Mouse (Mus musculus) G1E (cell line): ENCODE results near the gene Rbm47. TPM values are rescaled to one million over a fixed set of nuclear protein-coding genes. Genes with fewer than 3 reads are reported as not detected.

Experiments
- ATAC-seq: 2 replicates; pipeline ENCODE4 v1.8.0; 2016; ENCODE audit warnings: mild to moderate bottlenecking; ENCODE audit not compliant: insufficient number of reproducible peaks, poor library complexity, low FRiP score, severe bottlenecking; ENCODE audit errors: extremely low read depth
- DNase-seq: peaks from one replicate; pipeline ENCODE4 v3.0.0; 2012; ENCODE audit warnings: low spot score
- H3K27me3 ChIP-seq: 2 replicates; pipeline ENCODE4 v1.6.1; 2012; ENCODE audit warnings: mild to moderate bottlenecking, low read length, inconsistent platforms; ENCODE audit not compliant: insufficient read depth
- H3K36me3 ChIP-seq: replicated peaks from 2 replicates; pipeline ENCODE3; 2012; ENCODE audit warnings: mild to moderate bottlenecking, inconsistent platforms
- H3K4me1 ChIP-seq: 2 replicates; pipeline ENCODE4 v1.6.1; 2012; ENCODE audit warnings: low read depth, low read length, inconsistent platforms, mixed read lengths; ENCODE audit not compliant: insufficient read depth
- H3K4me3 ChIP-seq: 2 replicates; pipeline ENCODE4 v1.5.1; 2012; ENCODE audit warnings: low read depth, mild to moderate bottlenecking, inconsistent platforms, low read length, moderate library complexity, mixed read lengths
- H3K9me3 ChIP-seq: replicated peaks from 2 replicates; pipeline ENCODE4 v1.6.1; 2012; ENCODE audit warnings: inconsistent platforms
- CTCF ChIP-seq: IDR thresholded peaks from 2 replicates; pipeline ENCODE4 v1.5.1; 2012; ENCODE audit warnings: low read depth, low read length, inconsistent platforms, mixed read lengths
- GATA1 ChIP-seq: IDR thresholded peaks from 2 replicates; pipeline ENCODE4 v1.6.1; 2012; ENCODE audit warnings: borderline replicate concordance, low read length, inconsistent platforms, mixed read lengths
- GATA2 ChIP-seq: IDR thresholded peaks from 2 replicates; pipeline ENCODE4 v1.6.1; 2012; ENCODE audit warnings: low read depth, low read length, inconsistent platforms, borderline replicate concordance
- POLR2AphosphoS5 ChIP-seq: IDR thresholded peaks from 2 replicates; pipeline ENCODE4 v1.6.1; 2012; ENCODE audit warnings: low read depth, low read length, inconsistent platforms; ENCODE audit not compliant: insufficient replicate concordance
- TAL1 ChIP-seq: conservative IDR thresholded peaks from 2 replicates; pipeline ENCODE4 v1.6.1; 2012; ENCODE audit warnings: low read depth, low read length, inconsistent platforms, mixed read lengths
- polyA plus RNA-seq: library from polyadenylated mRNA; stranded (reverse); fragments of >175 nt; gene quantifications from 2 replicates; pipeline ENCODE4 v1.2.3, GENCODE M21; 2012
- total RNA-seq, 2 experiments: library from RNA; stranded (forward) in 1 of 2; stranded (reverse) in 1 of 2; fragments of 200-1000 nt in 1 of 2; fragments of >200 nt in 1 of 2; fragmentation: Nextera tagmentation in 1 of 2; gene quantifications; 2 replicates each; pipeline ENCODE4 v1.2.3; 2014 to 2017

The Rbm47 gene
- total and polyA plus RNA-seq, 3 experiments, result 0.05 TPM; not detected in 2

- no peak for ATAC-seq
- no peaks in the 10 kb centered on the region for H3K36me3 ChIP-seq
- no peaks in the 10 kb centered on the region for H3K4me1 ChIP-seq
- H3K9me3 ChIP-seq, result peaks cover 4% of the 10 kb centered on the region
- TF ChIP-seq POLR2AphosphoS5 (no peak), CTCF (no peak), GATA2 (no peak), TAL1 (no peak), GATA1 (no peak)
- no peak for DNase-seq
- no peak overlapping the region for H3K4me3 ChIP-seq
- no peaks in the 10 kb centered on the region for H3K27me3 ChIP-seq
These were observed 102.6 kb downstream of the Rbm47 start for GRCm38 (mm10) chr5:66070350-66070749.

DNA sequence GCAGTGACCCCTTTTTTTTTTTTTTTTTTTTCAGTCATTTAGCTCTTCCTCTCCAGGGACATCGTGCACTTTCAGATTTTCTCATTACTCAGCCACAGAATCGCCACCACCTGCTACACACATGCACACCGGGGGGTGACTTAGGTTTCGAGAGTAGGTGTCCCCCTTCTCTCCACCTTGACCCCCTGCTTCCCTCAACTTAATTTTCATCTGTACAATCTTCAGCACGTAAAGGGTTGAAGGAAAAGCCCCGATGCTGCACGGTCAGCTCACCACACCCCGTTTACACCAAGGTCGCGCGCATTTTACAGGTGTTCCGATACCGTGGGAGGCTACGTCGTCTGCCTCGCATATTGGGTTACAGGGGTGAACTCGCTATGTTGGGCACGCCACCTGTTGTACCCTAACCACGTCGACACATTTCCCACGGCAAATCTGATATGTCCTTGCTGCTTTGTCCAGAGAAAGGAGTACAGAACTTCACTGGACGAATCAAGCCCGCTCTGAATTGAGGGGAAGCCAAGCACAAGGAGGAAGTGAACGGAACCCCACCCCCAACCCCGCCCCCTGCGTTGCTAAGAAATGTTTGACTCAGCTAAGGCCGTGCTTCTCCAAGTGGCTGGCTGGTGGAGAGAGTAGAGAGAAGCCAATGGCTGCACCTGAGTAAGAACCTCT, 103.3 kb downstream of the Rbm47 start:
- DNase-seq, result no peak
- H3K27me3 ChIP-seq, result no peaks in the 10 kb centered on the region
- no peaks in the 10 kb centered on the region for H3K4me1 ChIP-seq
- no peak overlapping the region for H3K4me3 ChIP-seq
- no peak for ATAC-seq
- no peaks in the 10 kb centered on the region for H3K36me3 ChIP-seq
- TF ChIP-seq POLR2AphosphoS5, result no peak
- no peak for TF ChIP-seq GATA2
- TF ChIP-seq GATA1, result no peak
- no peak for TF ChIP-seq CTCF
- no peak for TF ChIP-seq TAL1
- peaks cover 4% of the 10 kb centered on the region for H3K9me3 ChIP-seq

DNA sequence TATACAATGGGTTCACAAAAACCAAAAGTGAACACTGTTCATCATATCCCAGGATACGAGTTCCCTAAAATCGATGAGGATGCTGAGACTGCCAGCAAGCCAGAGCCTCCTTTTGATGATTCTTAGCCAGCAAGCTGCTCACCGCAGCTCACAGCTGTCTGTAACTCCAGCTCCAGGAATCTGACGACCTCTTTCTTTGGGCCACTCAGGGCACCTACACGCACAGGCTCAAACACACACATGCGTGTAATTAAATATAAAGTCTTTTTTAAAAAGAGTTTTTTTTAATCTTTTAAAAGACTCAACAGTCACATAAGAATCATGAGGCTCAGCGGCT, 103.8 kb downstream of the Rbm47 start:
- ATAC-seq (no peak), DNase-seq (no peak)
- Histone ChIP-seq H3K36me3 (no peaks in the 10 kb centered on the region), H3K4me1 (no peaks in the 10 kb centered on the region), H3K4me3 (no peak overlapping the region), H3K9me3 (peaks cover 4% of the 10 kb centered on the region), H3K27me3 (no peaks in the 10 kb centered on the region)
- TF ChIP-seq TAL1 (no peak), POLR2AphosphoS5 (no peak), GATA2 (no peak), GATA1 (no peak), CTCF (no peak)

DNA sequence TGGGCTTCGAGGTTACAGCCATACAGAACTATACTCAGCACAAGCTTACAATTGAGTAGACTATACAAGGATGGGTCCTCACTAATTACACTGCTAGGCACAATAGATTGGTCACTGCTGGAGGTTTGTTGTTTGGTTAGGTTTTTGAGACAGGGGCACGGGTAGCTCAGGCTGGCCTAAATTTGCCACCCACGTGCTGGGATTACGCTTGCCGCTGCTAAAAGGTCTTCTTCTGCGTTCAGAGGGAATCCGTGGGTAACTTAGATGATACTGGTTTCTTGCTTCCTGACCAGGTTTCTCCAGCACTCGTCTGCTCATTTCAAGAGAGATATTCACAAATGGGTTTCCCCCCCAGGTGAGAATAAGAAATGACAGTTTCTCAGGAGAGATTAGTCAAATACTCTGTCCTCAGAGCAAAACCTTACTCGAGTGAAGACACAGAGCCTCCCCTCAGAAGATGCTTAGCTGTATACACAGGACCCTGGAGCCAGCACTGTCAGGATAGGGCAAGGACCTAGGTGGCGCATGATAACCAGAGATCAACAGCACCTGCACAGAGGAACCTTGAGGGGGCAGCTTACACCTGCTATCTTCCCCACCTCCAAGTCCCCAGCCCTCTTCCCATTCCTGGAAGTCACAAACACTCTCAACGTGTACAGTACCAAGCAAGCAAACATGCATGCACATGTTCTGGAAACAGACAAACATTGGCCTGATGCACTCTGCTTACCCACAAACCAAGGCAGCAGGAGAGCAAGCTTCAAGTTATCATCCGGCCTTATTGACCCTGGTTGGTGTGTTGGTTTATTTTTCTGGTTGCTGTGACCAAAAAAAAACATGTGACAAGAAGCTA, 104.6 kb downstream of the Rbm47 start:
- H3K9me3 ChIP-seq, result peaks cover 4% of the 10 kb centered on the region
- DNase-seq (no peak), ATAC-seq (no peak)
- no peaks in the 10 kb centered on the region for H3K36me3 ChIP-seq
- TF ChIP-seq GATA1, result no peak
- no peak for TF ChIP-seq TAL1
- TF ChIP-seq CTCF, result no peak
- TF ChIP-seq GATA2, result no peak
- no peak for TF ChIP-seq POLR2AphosphoS5
- H3K27me3 ChIP-seq, result no peaks in the 10 kb centered on the region
- no peak overlapping the region for H3K4me3 ChIP-seq
- no peaks in the 10 kb centered on the region for H3K4me1 ChIP-seq

- DNase-seq (no peak), ATAC-seq (no peak)
- TF ChIP-seq GATA2 (no peak), CTCF (no peak), GATA1 (no peak), POLR2AphosphoS5 (no peak), TAL1 (no peak)
- no peaks in the 10 kb centered on the region for H3K4me1 ChIP-seq
- no peaks in the 10 kb centered on the region for H3K36me3 ChIP-seq
- H3K27me3 ChIP-seq, result no peaks in the 10 kb centered on the region
- peaks cover 4% of the 10 kb centered on the region for H3K9me3 ChIP-seq
- no peak overlapping the region for H3K4me3 ChIP-seq
These were observed 105.7 kb downstream of the Rbm47 start for GRCm38 (mm10) chr5:66067219-66067618.

- no peak for TF ChIP-seq GATA1
- no peak for TF ChIP-seq POLR2AphosphoS5
- TF ChIP-seq CTCF, result no peak
- no peaks in the 10 kb centered on the region for H3K4me1 ChIP-seq
- DNase-seq (no peak), ATAC-seq (no peak)
- H3K4me3 ChIP-seq, result no peak overlapping the region
- no peaks in the 10 kb centered on the region for H3K36me3 ChIP-seq
- no peaks in the 10 kb centered on the region for H3K9me3 ChIP-seq
- H3K27me3 ChIP-seq, result no peaks in the 10 kb centered on the region
These were observed 110.0 kb downstream of the Rbm47 start for GRCm38 (mm10) chr5:66062930-66063220.
